Mouse (Mus musculus): ENCODE results near the gene Mymx. TPM values are rescaled to one million over a fixed set of nuclear protein-coding genes. Genes with fewer than 3 reads are reported as not detected.

Mymx gene
- polyA plus RNA-seq, 1 experiment from 2014 or later, result not detected

GRCm38 (mm10) chr17:45602984-45603383 lies 1.1 kb upstream of the Mymx start:
- peaks cover 24% of the 10 kb centered on the region for H3K4me1 ChIP-seq (replicated peaks; ENCODE audit: control insufficient read depth, insufficient read depth, low read length)
- H3K9me3 ChIP-seq (ENCODE audit: control insufficient read depth, low read length), result no peaks in the 10 kb centered on the region
- DNase-seq (ENCODE audit: low spot score), result no peak
- no peaks in the 10 kb centered on the region for H3K36me3 ChIP-seq (ENCODE audit: control insufficient read depth, insufficient read depth, low read length)
- H3K9ac ChIP-seq (ENCODE audit: low read length), result no peak overlapping the region
- H3K27ac ChIP-seq (ENCODE audit: low read depth), result no peak overlapping the region
- WGBS, result 85% methylated on average over 3 of the region's 3 CpGs
- peaks cover 4% of the 10 kb centered on the region; the same call in 1 of the 2 replicates for H3K27me3 ChIP-seq (replicated peaks; ENCODE audit: control insufficient read depth, insufficient read depth, low read length)
- ATAC-seq (replicated peaks; ENCODE audit: low FRiP score, low TSS enrichment, low read depth), result no peak
- H3K4me3 ChIP-seq (ENCODE audit: low read depth, low read length), result no peak overlapping the region
- no peak overlapping the region for H3K4me2 ChIP-seq (ENCODE audit: low read length)

- H3K27ac ChIP-seq (ENCODE audit: low read depth), result no peak overlapping the region
- H3K36me3 ChIP-seq (ENCODE audit: control insufficient read depth, insufficient read depth, low read length), result no peaks in the 10 kb centered on the region
- H3K27me3 ChIP-seq (replicated peaks; ENCODE audit: control insufficient read depth, insufficient read depth, low read length), result peaks cover 4% of the 10 kb centered on the region; the same call in 1 of the 2 replicates
- DNase-seq (ENCODE audit: low spot score) (peak; percentile 56), ATAC-seq (replicated peaks; ENCODE audit: low FRiP score, low TSS enrichment, low read depth) (no peak)
- H3K4me1 ChIP-seq (replicated peaks; ENCODE audit: control insufficient read depth, insufficient read depth, low read length), result peaks cover 34% of the 10 kb centered on the region
- no peak overlapping the region for H3K9ac ChIP-seq (ENCODE audit: low read length)
- H3K4me3 ChIP-seq (ENCODE audit: low read depth, low read length), result no peak overlapping the region
- WGBS, result 17% methylated on average over 22 of the region's 22 CpGs
- H3K9me3 ChIP-seq (ENCODE audit: control insufficient read depth, low read length), result no peaks in the 10 kb centered on the region
- H3K4me2 ChIP-seq (ENCODE audit: low read length), result peak overlapping the region; percentile 3; the same call in 1 of the 2 replicates
Measured at GRCm38 (mm10) chr17:45601325-45601724, 577 bp downstream of the Mymx start.

GRCm38 (mm10) chr17:45600267-45600666 lies 1.6 kb downstream of the Mymx start:
- Histone ChIP-seq H3K27ac (ENCODE audit: low read depth) (no peak overlapping the region), H3K27me3 (replicated peaks; ENCODE audit: control insufficient read depth, insufficient read depth, low read length) (peaks cover 4% of the 10 kb centered on the region; the same call in 1 of the 2 replicates), H3K36me3 (ENCODE audit: control insufficient read depth, insufficient read depth, low read length) (no peaks in the 10 kb centered on the region), H3K9ac (ENCODE audit: low read length) (no peak overlapping the region), H3K4me1 (replicated peaks; ENCODE audit: control insufficient read depth, insufficient read depth, low read length) (peaks cover 42% of the 10 kb centered on the region), H3K4me2 (ENCODE audit: low read length) (no peak overlapping the region), H3K9me3 (ENCODE audit: control insufficient read depth, low read length) (no peaks in the 10 kb centered on the region), H3K4me3 (ENCODE audit: low read depth, low read length) (no peak overlapping the region)
- ATAC-seq (replicated peaks; ENCODE audit: low FRiP score, low TSS enrichment, low read depth) (no peak), DNase-seq (ENCODE audit: low spot score) (no peak)
- WGBS, result 71% methylated on average over 8 of the region's 8 CpGs

GRCm38 (mm10) chr17:45599446-45600242 lies 2.3 kb downstream of the Mymx start, which contains the start of gene Slc29a1:
Gene Slc29a1, minus strand, starts transcription at chr17:45599606.
- 19% methylated on average over 32 of the region's 32 CpGs for WGBS
- Histone ChIP-seq H3K27ac (ENCODE audit: low read depth) (no peak within 1 kb of the TSS; the same call in 1 of the 2 replicates), H3K9me3 (ENCODE audit: control insufficient read depth, low read length) (no peaks in the 10 kb centered on the region), H3K36me3 (ENCODE audit: control insufficient read depth, insufficient read depth, low read length) (no peaks in the 10 kb centered on the region), H3K4me3 (ENCODE audit: low read depth, low read length) (peak within 1 kb of the TSS; percentile 23), H3K4me1 (replicated peaks; ENCODE audit: control insufficient read depth, insufficient read depth, low read length) (peaks cover 48% of the 10 kb centered on the region), H3K4me2 (ENCODE audit: low read length) (peak within 1 kb of the TSS; percentile 61), H3K9ac (ENCODE audit: low read length) (peak within 1 kb of the TSS; percentile 29; the same call in 1 of the 2 replicates), H3K27me3 (replicated peaks; ENCODE audit: control insufficient read depth, insufficient read depth, low read length) (peaks cover 4% of the 10 kb centered on the region; the same call in 1 of the 2 replicates)
- peak; percentile 56 for ATAC-seq (replicated peaks; ENCODE audit: low FRiP score, low TSS enrichment, low read depth)
- DNase-seq (ENCODE audit: low spot score), result peak; percentile 77

- Histone ChIP-seq H3K27me3 (replicated peaks; ENCODE audit: control insufficient read depth, insufficient read depth, low read length) (peaks cover 6% of the 10 kb centered on the region; the same call in 1 of the 2 replicates), H3K4me1 (replicated peaks; ENCODE audit: control insufficient read depth, insufficient read depth, low read length) (peaks cover 56% of the 10 kb centered on the region), H3K4me2 (ENCODE audit: low read length) (peak overlapping the region; percentile 61), H3K9me3 (ENCODE audit: control insufficient read depth, low read length) (no peaks in the 10 kb centered on the region), H3K27ac (ENCODE audit: low read depth) (no peak overlapping the region; the same call in 1 of the 2 replicates), H3K9ac (ENCODE audit: low read length) (no peak overlapping the region), H3K4me3 (ENCODE audit: low read depth, low read length) (no peak overlapping the region; the same call in 1 of the 2 replicates), H3K36me3 (ENCODE audit: control insufficient read depth, insufficient read depth, low read length) (no peaks in the 10 kb centered on the region)
- ATAC-seq (replicated peaks; ENCODE audit: low FRiP score, low TSS enrichment, low read depth) (0 out of 2 replicates have a peak, but pooled peaks have one; percentile 13), DNase-seq (ENCODE audit: low spot score) (no peak)
- 35% methylated on average over 3 of the region's 3 CpGs for WGBS
Measured at GRCm38 (mm10) chr17:45598891-45599290, 3.0 kb downstream of the Mymx start.

- Histone ChIP-seq H3K4me3 (ENCODE audit: low read depth, low read length) (no peak overlapping the region), H3K9me3 (ENCODE audit: control insufficient read depth, low read length) (no peaks in the 10 kb centered on the region), H3K4me1 (replicated peaks; ENCODE audit: control insufficient read depth, insufficient read depth, low read length) (peaks cover 61% of the 10 kb centered on the region), H3K36me3 (ENCODE audit: control insufficient read depth, insufficient read depth, low read length) (no peaks in the 10 kb centered on the region), H3K27ac (ENCODE audit: low read depth) (no peak overlapping the region), H3K9ac (ENCODE audit: low read length) (no peak overlapping the region), H3K4me2 (ENCODE audit: low read length) (no peak overlapping the region), H3K27me3 (replicated peaks; ENCODE audit: control insufficient read depth, insufficient read depth, low read length) (peaks cover 6% of the 10 kb centered on the region; the same call in 1 of the 2 replicates)
- WGBS, result 87% methylated on average over 2 of the region's 2 CpGs
- DNase-seq (ENCODE audit: low spot score) (no peak), ATAC-seq (replicated peaks; ENCODE audit: low FRiP score, low TSS enrichment, low read depth) (no peak)
Measured at GRCm38 (mm10) chr17:45598376-45598775, 3.5 kb downstream of the Mymx start.

- H3K9me3 ChIP-seq (ENCODE audit: control insufficient read depth, low read length), result no peaks in the 10 kb centered on the region
- no peak overlapping the region for H3K27ac ChIP-seq (ENCODE audit: low read depth)
- peaks cover 6% of the 10 kb centered on the region; the same call in 1 of the 2 replicates for H3K27me3 ChIP-seq (replicated peaks; ENCODE audit: control insufficient read depth, insufficient read depth, low read length)
- ATAC-seq (replicated peaks; ENCODE audit: low FRiP score, low TSS enrichment, low read depth), result no peak
- 34% methylated on average over 3 of the region's 3 CpGs for whole genome bisulfite sequencing
- no peak overlapping the region for H3K4me2 ChIP-seq (ENCODE audit: low read length)
- peaks cover 67% of the 10 kb centered on the region for H3K4me1 ChIP-seq (replicated peaks; ENCODE audit: control insufficient read depth, insufficient read depth, low read length)
- no peak overlapping the region for H3K9ac ChIP-seq (ENCODE audit: low read length)
- DNase-seq (ENCODE audit: low spot score), result no peak
- H3K4me3 ChIP-seq (ENCODE audit: low read depth, low read length), result no peak overlapping the region
- H3K36me3 ChIP-seq (ENCODE audit: control insufficient read depth, insufficient read depth, low read length), result no peaks in the 10 kb centered on the region
Measured at GRCm38 (mm10) chr17:45597787-45598186, 4.1 kb downstream of the Mymx start.

GRCm38 (mm10) chr17:45596631-45597396 lies 5.1 kb downstream of the Mymx start:
- Histone ChIP-seq H3K9ac (ENCODE audit: low read length) (no peak overlapping the region), H3K27me3 (replicated peaks; ENCODE audit: control insufficient read depth, insufficient read depth, low read length) (peaks cover 6% of the 10 kb centered on the region; the same call in 1 of the 2 replicates), H3K4me3 (ENCODE audit: low read depth, low read length) (no peak overlapping the region), H3K4me2 (ENCODE audit: low read length) (no peak overlapping the region), H3K4me1 (replicated peaks; ENCODE audit: control insufficient read depth, insufficient read depth, low read length) (peaks cover 70% of the 10 kb centered on the region), H3K27ac (ENCODE audit: low read depth) (0 out of 2 replicates have a peak overlapping the region, but pooled peaks have one; percentile 16), H3K9me3 (ENCODE audit: control insufficient read depth, low read length) (no peaks in the 10 kb centered on the region), H3K36me3 (ENCODE audit: control insufficient read depth, insufficient read depth, low read length) (no peaks in the 10 kb centered on the region)
- ATAC-seq (replicated peaks; ENCODE audit: low FRiP score, low TSS enrichment, low read depth) (0 out of 2 replicates have a peak, but pooled peaks have one; percentile 33), DNase-seq (ENCODE audit: low spot score) (peak; percentile 80)
- WGBS, result 46% methylated on average over 11 of the region's 11 CpGs
